In genomic region chr19:28394826-28395583, GRCm38 (mm10) we compare ENCODE assay signal across 12 mouse cellular contexts.
DNase-seq lines count a peak whose midpoint lies in the region; ATAC-seq lines count a peak whose summit lies in the region.
"Had no signal": no experiment of that assay in that cellular context is flagged by ENCODE, and none has a peak within 500 bp of the region (broad histone marks: within the 10 kb centered on the region; RNA-seq: fewer than 3 reads in every experiment).

No protein-coding gene starts in this region.

- H3K4me1 ChIP-seq in heart, embryonic 14.5 days (ENCODE audit: control insufficient read depth in 2 of 2, insufficient read depth in 2 of 2, low read length in 2 of 2) = 0 out of 4 replicates have a peak, but pooled peaks cover 0 to 6% of the 10 kb centered on the region in 2 experiments
- H3K4me1 ChIP-seq in heart, embryonic 10.5 days = no peaks in the 10 kb centered on the region
- H3K4me1 ChIP-seq in forebrain, embryonic 10.5 days = peaks cover 31% of the 10 kb centered on the region
- no peaks in the 10 kb centered on the region for H3K4me1 ChIP-seq in hindbrain, embryonic 16.5 days (ENCODE audit: control insufficient read depth, insufficient read depth, low read depth, low read length)
- H3K4me1 ChIP-seq in midbrain, embryonic 14.5 days (ENCODE audit: control insufficient read depth, insufficient read depth, low read length) = peaks cover 7% of the 10 kb centered on the region

- no peak overlapping the region for H3K4me3 ChIP-seq in heart, embryonic 14.5 days (ENCODE audit: control insufficient read depth in 1 of 2, insufficient read depth in 1 of 2, low read depth in 1 of 2, low read length in 2 of 2)
- no peak overlapping the region for H3K4me3 ChIP-seq in heart, embryonic 10.5 days
- no peak overlapping the region for H3K4me3 ChIP-seq in forebrain, embryonic 10.5 days
- no peak overlapping the region for H3K4me3 ChIP-seq in hindbrain, embryonic 16.5 days (ENCODE audit: low read length)
- no peak overlapping the region for H3K4me3 ChIP-seq in midbrain, embryonic 14.5 days (replicated peaks; ENCODE audit: low read depth, low read length)
- H3K4me3 ChIP-seq: erythroblast, embryonic 14.5 days had no signal

- H3K27ac ChIP-seq in heart, embryonic 14.5 days (replicated peaks in 1 of 2; ENCODE audit: control insufficient read depth in 1 of 2, insufficient read depth in 1 of 2, low read depth in 2 of 2, low read length in 2 of 2) = no peak overlapping the region
- H3K27ac ChIP-seq in heart, embryonic 10.5 days = no peak overlapping the region
- peak overlapping the region; percentile 44; the same call in 1 of the 2 replicates for H3K27ac ChIP-seq in forebrain, embryonic 10.5 days
- no peak overlapping the region for H3K27ac ChIP-seq in hindbrain, embryonic 16.5 days (ENCODE audit: low read depth, low read length)
- H3K27ac ChIP-seq in midbrain, embryonic 14.5 days (replicated peaks; ENCODE audit: low read depth, low read length) = no peak overlapping the region; the same call in 1 of the 2 replicates

- peak overlapping the region; percentile 25; the same call in 1 of the 2 replicates for H3K9ac ChIP-seq in heart, embryonic 14.5 days (ENCODE audit: low read length)
- no peak overlapping the region for H3K9ac ChIP-seq in hindbrain, embryonic 16.5 days (ENCODE audit: low read depth, low read length)
- no peak overlapping the region for H3K9ac ChIP-seq in midbrain, embryonic 14.5 days (replicated peaks; ENCODE audit: low read length)

- peak overlapping the region; percentile 21; the same call in 1 of the 2 replicates for H3K4me2 ChIP-seq in heart, embryonic 14.5 days (ENCODE audit: low read length)
- no peak overlapping the region for H3K4me2 ChIP-seq in hindbrain, embryonic 16.5 days (ENCODE audit: low read length)
- H3K4me2 ChIP-seq in midbrain, embryonic 14.5 days (ENCODE audit: low read length) = no peak overlapping the region; the same call in 1 of the 2 replicates

- DNase-seq in heart, embryonic 10.5 days (ENCODE audit: low spot score) = no peak
- no peak for DNase-seq in forebrain, embryonic 10.5 days (ENCODE audit: extremely low spot score, low spot score)
- DNase-seq in midbrain, embryonic 14.5 days = peak; percentile 50
- DNase-seq in gastrocnemius, postnatal 14 days = no peak
- no peak for DNase-seq in spleen, postnatal 14 days (ENCODE audit: low spot score in 2 of 2)
- no peak for DNase-seq in adrenal gland, postnatal 25 days
- DNase-seq: heart, postnatal 36 days; right cerebral cortex, postnatal 14 days; thymus, adult 18-20 months had no signal

- H3K36me3 ChIP-seq in heart, embryonic 14.5 days (ENCODE audit: control insufficient read depth, insufficient read depth, low read length) = no peaks in the 10 kb centered on the region
- no peaks in the 10 kb centered on the region for H3K36me3 ChIP-seq in heart, embryonic 10.5 days
- no peaks in the 10 kb centered on the region for H3K36me3 ChIP-seq in forebrain, embryonic 10.5 days (replicated peaks)
- H3K36me3 ChIP-seq in hindbrain, embryonic 16.5 days (ENCODE audit: control insufficient read depth, insufficient read depth, low read length) = no peaks in the 10 kb centered on the region
- H3K36me3 ChIP-seq in midbrain, embryonic 14.5 days (ENCODE audit: control insufficient read depth, insufficient read depth, low read length) = no peaks in the 10 kb centered on the region

- H3K27me3 ChIP-seq in heart, embryonic 14.5 days (ENCODE audit: control insufficient read depth, insufficient read depth, low read length) = no peaks in the 10 kb centered on the region
- no peaks in the 10 kb centered on the region for H3K27me3 ChIP-seq in heart, embryonic 10.5 days (ENCODE audit: insufficient read depth, poor library complexity, severe bottlenecking)
- H3K27me3 ChIP-seq in forebrain, embryonic 10.5 days (ENCODE audit: poor library complexity, severe bottlenecking) = peaks cover 32% of the 10 kb centered on the region
- no peaks in the 10 kb centered on the region for H3K27me3 ChIP-seq in hindbrain, embryonic 16.5 days (replicated peaks; ENCODE audit: control insufficient read depth, insufficient read depth, low read length)
- H3K27me3 ChIP-seq in midbrain, embryonic 14.5 days (ENCODE audit: control insufficient read depth, insufficient read depth, low read length) = no peaks in the 10 kb centered on the region

- intact Hi-C loops in gastrocnemius, postnatal 14 days (cut with DNase I; ENCODE audit: low total_unique reads) = no loop called here

- no peaks in the 10 kb centered on the region for H3K9me3 ChIP-seq in heart, embryonic 14.5 days (ENCODE audit: control insufficient read depth, low read length)
- no peaks in the 10 kb centered on the region for H3K9me3 ChIP-seq in heart, embryonic 10.5 days
- no peaks in the 10 kb centered on the region for H3K9me3 ChIP-seq in forebrain, embryonic 10.5 days
- H3K9me3 ChIP-seq in hindbrain, embryonic 16.5 days (ENCODE audit: control insufficient read depth, low read length) = no peaks in the 10 kb centered on the region
- no peaks in the 10 kb centered on the region for H3K9me3 ChIP-seq in midbrain, embryonic 14.5 days (ENCODE audit: control insufficient read depth, low read length)

- no peak for ATAC-seq in heart, embryonic 14.5 days (ENCODE audit: insufficient number of reproducible peaks, insufficient read depth, low FRiP score, low read depth)
- ATAC-seq in hindbrain, embryonic 16.5 days = peak; percentile 75
- ATAC-seq in midbrain, embryonic 14.5 days (ENCODE audit: low FRiP score, low TSS enrichment) = no peak

- WGBS in heart, embryonic 14.5 days = 53% methylated on average over 12 of the region's 12 CpGs
- WGBS in heart, embryonic 10.5 days = 69% methylated on average over 12 of the region's 12 CpGs
- WGBS in forebrain, embryonic 10.5 days = 46% methylated on average over 12 of the region's 12 CpGs
- WGBS in hindbrain, embryonic 16.5 days = 23% methylated on average over 12 of the region's 12 CpGs
- WGBS in midbrain, embryonic 14.5 days = 15% methylated on average over 12 of the region's 12 CpGs
